Comparison of ENCODE assay signal across 10 mouse cellular contexts in genomic region chr5:88886349-88886667, GRCm38 (mm10). TPM values are rescaled to one million over a fixed set of nuclear protein-coding genes. Genes with fewer than 3 reads are reported as not detected.
A peak's percentile ranks its signal among the peaks of the same experiment; 100 is the strongest.
DNase-seq lines count a peak whose midpoint lies in the region; ATAC-seq and TF ChIP-seq lines count a peak whose summit lies in the region.
"Had no signal": no experiment of that assay in that cellular context is flagged by ENCODE, and none has a peak within 500 bp of the region (broad histone marks: within the 10 kb centered on the region; RNA-seq: fewer than 3 reads in every experiment).

No protein-coding gene starts in this region.

- TF ChIP-seq POLR2A in kidney, adult 2 months (IDR thresholded peaks at IDR 0.05; ENCODE audit: low read depth, low read length), result no peak

- H3K4me1 ChIP-seq in kidney, adult 2 months (ENCODE audit: control insufficient read depth, insufficient read depth, low read length), result peaks cover 12% of the 10 kb centered on the region; the same call in 1 of the 2 replicates
- H3K4me1 ChIP-seq in embryonic facial prominence, embryonic 11.5 days (ENCODE audit: control insufficient read depth, insufficient read depth, low read length), result no peaks in the 10 kb centered on the region
- H3K4me1 ChIP-seq in hindbrain, embryonic 15.5 days (replicated peaks), result peaks cover 8% of the 10 kb centered on the region
- peaks cover 9% of the 10 kb centered on the region for H3K4me1 ChIP-seq in midbrain, embryonic 16.5 days (ENCODE audit: control insufficient read depth, insufficient read depth, low read length)

- no peak for TF ChIP-seq CTCF in kidney, adult 2 months (conservative IDR thresholded peaks at IDR 0.05; ENCODE audit: insufficient read depth, insufficient read length, low read depth, low read length)

- no peaks in the 10 kb centered on the region for H3K27me3 ChIP-seq in kidney, adult 2 months (replicated peaks; ENCODE audit: control insufficient read depth, insufficient read depth, low read length)
- H3K27me3 ChIP-seq in embryonic facial prominence, embryonic 11.5 days (ENCODE audit: control insufficient read depth, insufficient read depth, low read length), result no peaks in the 10 kb centered on the region
- H3K27me3 ChIP-seq in hindbrain, embryonic 15.5 days, result peaks cover 3% of the 10 kb centered on the region; the same call in 1 of the 2 replicates
- peaks cover 4% of the 10 kb centered on the region for H3K27me3 ChIP-seq in midbrain, embryonic 16.5 days (ENCODE audit: control insufficient read depth, insufficient read depth, low read depth, low read length)
- H3K27me3 ChIP-seq: Patski had no signal

- peak overlapping the region; percentile 81 for H3K4me3 ChIP-seq in kidney, adult 2 months (ENCODE audit: insufficient read depth, low read depth, low read length)
- peak overlapping the region; percentile 85 for H3K4me3 ChIP-seq in embryonic facial prominence, embryonic 11.5 days (ENCODE audit: low read depth, low read length)
- H3K4me3 ChIP-seq in hindbrain, embryonic 15.5 days, result peak overlapping the region; percentile 78
- peak overlapping the region; percentile 64 for H3K4me3 ChIP-seq in midbrain, embryonic 16.5 days (ENCODE audit: low read depth, low read length)

- WGBS in kidney, adult 2 months, result 2% methylated on average over 14 of the region's 14 CpGs
- WGBS in embryonic facial prominence, embryonic 11.5 days, result under 1% methylated on average over 8 of the region's 14 CpGs
- WGBS in hindbrain, embryonic 15.5 days, result 1% methylated on average over 14 of the region's 14 CpGs
- under 1% methylated on average over 11 of the region's 14 CpGs for WGBS in midbrain, embryonic 16.5 days

- no peak overlapping the region for H3K27ac ChIP-seq in kidney, adult 2 months (ENCODE audit: insufficient read depth, low read depth, low read length)
- H3K27ac ChIP-seq in embryonic facial prominence, embryonic 11.5 days (replicated peaks; ENCODE audit: low read depth, low read length), result no peak overlapping the region
- no peak overlapping the region for H3K27ac ChIP-seq in hindbrain, embryonic 15.5 days (replicated peaks)
- no peak overlapping the region for H3K27ac ChIP-seq in midbrain, embryonic 16.5 days (ENCODE audit: low read length)

- peak overlapping the region; percentile 86 for H3K4me2 ChIP-seq in embryonic facial prominence, embryonic 11.5 days (ENCODE audit: low read depth, low read length)
- H3K4me2 ChIP-seq in hindbrain, embryonic 15.5 days, result peak overlapping the region; percentile 97
- H3K4me2 ChIP-seq in midbrain, embryonic 16.5 days (ENCODE audit: low read length), result peak overlapping the region; percentile 98

- H3K9me3 ChIP-seq in embryonic facial prominence, embryonic 11.5 days (replicated peaks; ENCODE audit: control insufficient read depth, low read length), result no peaks in the 10 kb centered on the region
- H3K9me3 ChIP-seq in hindbrain, embryonic 15.5 days, result no peaks in the 10 kb centered on the region
- H3K9me3 ChIP-seq in midbrain, embryonic 16.5 days (replicated peaks; ENCODE audit: control insufficient read depth, low read length, poor library complexity, severe bottlenecking), result no peaks in the 10 kb centered on the region

- no peak for DNase-seq in kidney, adult 2 months
- no peak for DNase-seq in kidney, adult 18-20 months
- DNase-seq in embryonic facial prominence, embryonic 11.5 days (ENCODE audit: low spot score), result no peak
- DNase-seq in embryo, embryonic 10.5 days (ENCODE audit: low spot score), result no peak
- no peak for DNase-seq in thymus, postnatal 10 days (ENCODE audit: low spot score in 2 of 2)
- DNase-seq in thymus, postnatal 0 days (ENCODE audit: low spot score), result no peak
- DNase-seq: spleen, adult 18-20 months had no signal

- ATAC-seq in embryonic facial prominence, embryonic 11.5 days (replicated peaks; ENCODE audit: insufficient number of reproducible peaks, low FRiP score, low TSS enrichment, low read depth), result peak; percentile 54; the same call in 1 of the 2 replicates
- no peak for ATAC-seq in hindbrain, embryonic 15.5 days (ENCODE audit: low FRiP score, low read depth)
- ATAC-seq in midbrain, embryonic 16.5 days, result no peak

- peak overlapping the region; percentile 78 for H3K9ac ChIP-seq in embryonic facial prominence, embryonic 11.5 days (replicated peaks; ENCODE audit: low read length)
- peak overlapping the region; percentile 64 for H3K9ac ChIP-seq in hindbrain, embryonic 15.5 days
- H3K9ac ChIP-seq in midbrain, embryonic 16.5 days (ENCODE audit: low read depth, low read length), result peak overlapping the region; percentile 75

- no peaks in the 10 kb centered on the region for H3K36me3 ChIP-seq in kidney, adult 2 months (ENCODE audit: control insufficient read depth, insufficient read depth, low read length)
- H3K36me3 ChIP-seq in embryonic facial prominence, embryonic 11.5 days (replicated peaks; ENCODE audit: control insufficient read depth, insufficient read depth, low read depth, low read length), result no peaks in the 10 kb centered on the region
- H3K36me3 ChIP-seq in hindbrain, embryonic 15.5 days, result no peaks in the 10 kb centered on the region
- H3K36me3 ChIP-seq in midbrain, embryonic 16.5 days (ENCODE audit: control insufficient read depth, insufficient read depth, low read length), result no peaks in the 10 kb centered on the region

RNA-seq across cellular contexts. Expression of gene Slc4a4, which starts 0.3 kb away (rescaled TPM):
- polyA plus RNA-seq in kidney, adult 2 months (2012; rRNA removed), result 169 and 195 TPM in 2 replicates
- polyA plus RNA-seq in embryonic facial prominence, embryonic 11.5 days (2014; fragmentation: Nextera tagmentation; extraction: Ambion mirVana), result 1.5 and 1.6 TPM in 2 replicates
- 13.4 and 14.3 TPM in 2 replicates for polyA plus RNA-seq in hindbrain, embryonic 15.5 days (2015; fragmentation: Nextera tagmentation; extraction: Ambion mirVana)
- 5.7 and 8.3 TPM in 2 replicates for polyA plus RNA-seq in midbrain, embryonic 16.5 days (2015; fragmentation: Nextera tagmentation; extraction: Ambion mirVana)
- 1.1 and 1.5 TPM in 2 replicates for polyA plus RNA-seq in thymus, postnatal 0 days (2015; fragmentation: Nextera tagmentation; extraction: Ambion mirVana)

Comparison
In these comparisons a context has a peak if more than half of its experiments do, and no peak if none do; other contexts are left out.
1. RNA of gene Slc4a4, which starts 0.3 kb away (polyA plus RNA-seq): 169 to 195 TPM in kidney, adult 2 months; 13.4 to 14.3 TPM in hindbrain, embryonic 15.5 days, 5.7 to 8.3 TPM in midbrain, embryonic 16.5 days, 1.5 to 1.6 TPM in embryonic facial prominence, embryonic 11.5 days and 1.1 to 1.5 TPM in thymus, postnatal 0 days; every median in the first group is over 10 times any median in the second.
2. Peak in every context shown above with its lines, with median percentiles within 50 percentile points of each other: H3K4me3 ChIP-seq, H3K4me2 ChIP-seq and H3K9ac ChIP-seq.